Mouse (Mus musculus): ENCODE data around the gene Hfm1.

Hfm1 gene

DNA sequence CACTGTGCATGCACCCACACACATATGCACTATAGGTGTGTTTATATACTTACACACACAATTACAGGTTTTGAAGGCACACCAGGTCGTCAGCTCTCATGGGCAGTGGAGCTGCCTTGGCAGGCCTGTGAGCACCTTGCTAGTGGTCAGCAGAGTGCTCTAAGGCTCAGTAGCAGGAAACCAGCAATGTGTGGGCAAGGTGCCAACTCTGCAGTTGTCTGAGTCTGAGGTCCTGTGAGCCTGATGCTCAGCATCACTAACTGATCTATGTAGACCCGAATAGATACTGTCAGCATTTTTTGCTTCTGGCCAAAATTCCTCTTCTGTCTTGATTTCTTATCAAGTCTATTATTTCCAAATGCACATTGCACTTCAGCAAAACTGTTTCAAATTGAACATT lies 82.2 kb downstream of the Hfm1 start:
- DNase-seq (ENCODE audit: low spot score), result no peak

- no peak for DNase-seq (ENCODE audit: low spot score)
These were observed 93.1 kb downstream of the Hfm1 start for GRCm38 (mm10) chr5:106833025-106833424.

- DNase-seq (ENCODE audit: low spot score), result no peak
These were observed 94.7 kb downstream of the Hfm1 start for GRCm38 (mm10) chr5:106831401-106831800.

- DNase-seq (ENCODE audit: low spot score), result no peak
These were observed 95.3 kb downstream of the Hfm1 start for GRCm38 (mm10) chr5:106830775-106831174.

GRCm38 (mm10) chr5:106826740-106827139 lies 99.4 kb downstream of the Hfm1 start:
- no peak for DNase-seq (ENCODE audit: low spot score)

GRCm38 (mm10) chr5:106826044-106826443 lies 100.1 kb downstream of the Hfm1 start:
- DNase-seq (ENCODE audit: low spot score), result no peak

- DNase-seq (ENCODE audit: low spot score), result peak; percentile 26
These were observed 100.7 kb downstream of the Hfm1 start for GRCm38 (mm10) chr5:106825301-106825853.

GRCm38 (mm10) chr5:106824716-106825115 lies 101.4 kb downstream of the Hfm1 start:
- no peak for DNase-seq (ENCODE audit: low spot score)

DNA sequence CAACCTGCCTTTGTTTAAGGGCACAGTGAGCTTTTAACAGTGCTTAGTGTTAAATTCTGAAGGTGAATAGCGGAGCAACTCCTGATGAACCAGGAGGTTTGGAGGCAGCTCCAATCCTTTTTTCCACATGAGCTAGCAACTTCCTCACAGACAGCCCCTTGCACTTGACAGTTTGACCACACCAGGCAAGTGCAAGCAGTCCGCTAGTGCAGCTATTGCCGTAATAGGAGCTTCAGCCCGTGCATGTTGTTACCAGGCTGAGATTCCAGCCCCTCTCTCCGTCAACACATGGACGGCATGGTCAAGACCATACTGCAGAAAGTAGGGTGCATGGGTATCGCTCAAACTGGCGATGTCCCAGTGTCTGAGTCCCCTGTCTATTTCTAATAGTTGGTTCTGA lies 106.5 kb downstream of the Hfm1 start:
- no peak for DNase-seq (ENCODE audit: low spot score)

DNA sequence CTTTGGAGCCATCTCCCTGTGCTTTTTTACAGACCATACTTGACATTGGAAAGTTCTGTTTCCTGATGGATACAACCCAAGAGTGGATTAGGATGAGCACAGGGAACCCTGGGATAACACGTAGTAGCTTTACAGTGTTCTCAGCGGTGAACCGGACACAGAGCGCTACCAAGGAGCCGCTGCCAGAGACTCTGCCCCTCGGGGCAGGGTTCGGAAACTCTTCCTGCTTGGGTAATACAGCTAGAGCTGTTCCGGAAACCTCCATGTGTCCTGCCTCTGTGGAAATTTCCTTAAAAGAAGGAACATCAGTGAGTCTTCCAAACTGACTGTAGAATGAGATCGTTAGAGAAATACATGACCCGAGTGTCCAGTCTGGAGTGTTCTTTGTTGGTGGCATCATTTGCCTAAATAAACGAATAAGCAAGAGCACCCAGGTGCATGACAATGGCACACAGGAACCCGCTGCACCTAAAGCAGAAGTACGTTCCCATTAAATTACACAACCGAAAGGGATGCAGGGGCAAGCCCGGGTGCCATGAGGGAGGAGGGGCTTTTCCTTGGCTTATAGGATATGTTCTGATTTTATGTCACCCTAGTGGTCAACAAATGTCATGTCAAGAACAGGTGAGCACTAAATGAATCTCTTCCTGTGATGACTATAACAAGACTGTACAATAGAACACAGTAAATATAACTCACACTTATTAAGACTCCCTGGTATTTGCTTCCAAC lies 110.0 kb downstream of the Hfm1 start:
- DNase-seq (ENCODE audit: low spot score), result no peak

DNA sequence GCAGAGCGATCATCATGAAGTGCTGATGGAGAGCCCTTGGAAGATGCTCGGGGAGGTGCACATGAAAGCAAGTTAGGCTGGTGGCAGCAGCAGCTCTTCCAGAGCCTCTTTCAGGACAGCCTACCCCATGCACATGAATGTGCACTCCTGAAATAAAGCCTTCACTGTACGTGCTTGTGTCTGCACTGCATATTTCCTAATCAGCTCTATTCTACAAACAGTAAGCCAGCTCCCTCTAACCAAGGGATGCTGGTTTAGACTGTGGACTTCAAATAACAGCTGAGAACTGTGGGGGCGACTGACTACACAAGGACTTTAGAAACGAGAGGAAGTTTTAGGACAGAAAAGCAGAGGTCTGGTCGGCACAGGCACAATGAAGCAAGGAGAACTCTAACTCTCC lies 111.5 kb downstream of the Hfm1 start:
- DNase-seq (ENCODE audit: low spot score), result no peak

DNA sequence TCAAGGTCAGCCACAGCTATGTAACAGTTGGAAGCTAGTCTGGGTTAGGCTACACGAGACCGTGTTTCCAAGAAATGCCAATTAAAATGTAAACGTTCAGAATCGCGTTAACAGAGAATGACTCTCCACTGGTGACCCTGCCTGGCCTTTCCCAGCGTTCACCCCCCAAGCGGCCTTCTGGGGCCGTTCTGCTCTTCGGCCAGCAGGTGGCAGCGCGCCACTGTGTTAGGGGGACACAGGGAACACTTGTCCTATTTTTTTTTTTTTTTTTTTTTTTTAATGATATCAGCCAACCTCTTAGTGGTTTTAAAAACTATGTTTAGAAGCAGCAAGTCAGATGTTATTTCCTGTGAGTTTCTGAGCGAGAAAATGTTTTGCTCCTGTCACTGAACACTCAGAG lies 123.0 kb downstream of the Hfm1 start:
- peak; percentile 51 for DNase-seq (ENCODE audit: low spot score)

GRCm38 (mm10) chr5:106801886-106802798 lies 124.0 kb downstream of the Hfm1 start:
- DNase-seq (ENCODE audit: low spot score), result peak; percentile 83

- no peak for DNase-seq (ENCODE audit: low spot score)
These were observed 124.8 kb downstream of the Hfm1 start for GRCm38 (mm10) chr5:106801215-106801863.

DNA sequence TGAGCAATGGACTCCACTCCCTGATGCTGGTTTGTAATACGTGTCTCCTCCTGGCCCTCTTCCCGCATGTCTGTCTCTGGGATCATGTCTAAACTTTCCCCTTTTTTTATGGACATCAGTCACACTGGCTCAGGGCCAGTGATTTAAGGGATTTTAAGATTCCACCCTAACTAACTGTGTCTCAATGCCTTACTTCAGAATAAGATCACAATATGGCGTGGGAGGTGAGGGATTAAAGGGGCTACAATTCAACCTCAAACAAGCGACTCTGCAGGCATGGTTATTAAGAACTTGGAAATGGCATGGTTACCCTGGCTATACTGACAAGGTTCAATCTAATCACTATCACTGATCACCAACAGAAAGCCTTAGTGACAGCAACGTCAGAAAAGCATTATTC lies 128.2 kb downstream of the Hfm1 start:
- DNase-seq (ENCODE audit: low spot score), result no peak

GRCm38 (mm10) chr5:106791241-106791572 lies 134.9 kb downstream of the Hfm1 start:
- DNase-seq (ENCODE audit: low spot score), result peak; percentile 4

DNA sequence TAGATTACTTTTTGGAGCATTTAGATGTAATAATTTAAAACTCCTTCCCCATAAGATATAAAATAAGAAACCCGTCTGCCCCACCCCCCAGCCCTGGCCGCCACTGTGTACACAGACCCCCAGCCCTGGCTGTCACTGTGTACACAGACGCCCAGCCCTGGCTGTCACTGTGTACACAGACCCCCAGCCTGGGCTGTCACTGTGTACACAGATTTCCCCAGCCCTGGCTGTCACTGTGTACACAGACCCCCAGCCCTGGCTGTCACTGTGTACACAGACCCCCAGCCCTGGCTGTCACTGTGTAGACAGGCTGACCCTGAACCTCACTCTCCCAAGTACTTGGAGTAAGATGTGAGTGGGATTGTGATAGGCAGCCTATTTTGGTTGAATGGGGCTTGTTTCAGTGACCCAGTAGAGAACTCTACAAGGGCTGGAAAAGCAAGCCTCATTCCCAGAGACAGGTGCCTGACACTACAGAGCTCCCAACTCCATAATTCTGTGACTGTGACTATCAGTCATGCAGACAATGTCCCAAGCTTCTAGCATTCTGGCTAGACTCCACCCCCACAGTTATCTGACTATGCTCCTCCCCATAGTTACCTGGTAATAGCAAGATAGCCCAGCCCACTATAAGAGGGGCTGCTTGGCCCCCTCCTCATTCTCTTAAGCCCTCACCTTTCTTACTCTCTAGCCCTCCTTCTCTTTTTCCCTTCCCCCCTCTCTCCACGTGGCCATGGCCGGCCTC lies 135.5 kb downstream of the Hfm1 start:
- DNase-seq (ENCODE audit: low spot score), result no peak

Measured in lung, postnatal 25 days (tissue).